1 mouse cellular context compared by ENCODE assay signal in genomic region chr6:128437288-128437687, GRCm38 (mm10).
TF ChIP-seq lines count a peak whose summit lies in the region.

No protein-coding gene starts in this region.

TF ChIP-seq in MEL, 35 proteins besides CTCF, POLR2A, EP300 and RAD21 (continued from another document):
- TF ChIP-seq HCFC1 (IDR thresholded peaks at IDR 0.05; ENCODE audit: low read depth, low read length) (no peak), KAT2A (conservative IDR thresholded peaks at IDR 0.05; ENCODE audit: low read depth, low read length) (no peak), RCOR1 (IDR thresholded peaks at IDR 0.05; ENCODE audit: low read depth, low read length) (0 out of 2 replicates have a peak, but pooled peaks have one; percentile 8), JUND (IDR thresholded peaks at IDR 0.05; ENCODE audit: low read depth, low read length) (no peak), TBP (IDR thresholded peaks at IDR 0.05; ENCODE audit: low read depth, low read length) (0 out of 2 replicates have a peak, but pooled peaks have one; percentile 41), BHLHE40 (IDR thresholded peaks at IDR 0.05; ENCODE audit: borderline replicate concordance, low read depth, low read length) (no peak), POLR2AphosphoS5 (IDR thresholded peaks at IDR 0.05; ENCODE audit: borderline replicate concordance, low read depth, low read length) (no peak), ZMIZ1 (IDR thresholded peaks at IDR 0.05; ENCODE audit: low read depth, low read length) (no peak), MYC (IDR thresholded peaks at IDR 0.05; ENCODE audit: low read depth, low read length) (peak; percentile 74), CHD2 (IDR thresholded peaks at IDR 0.05; ENCODE audit: low read length) (no peak), ZNF384 (IDR thresholded peaks at IDR 0.05; ENCODE audit: low read depth, low read length) (no peak), ZC3H11A (IDR thresholded peaks at IDR 0.05; ENCODE audit: low read depth, low read length) (no peak), MAFK (IDR thresholded peaks at IDR 0.05; ENCODE audit: borderline replicate concordance, low read depth, low read length) (no peak), TCF12 (IDR thresholded peaks at IDR 0.05; ENCODE audit: low read depth, low read length) (no peak), SIN3A (IDR thresholded peaks at IDR 0.05; ENCODE audit: low read length) (peak; percentile 48), MYB (IDR thresholded peaks at IDR 0.05; ENCODE audit: low read depth, low read length) (no peak), NELFE (IDR thresholded peaks at IDR 0.05; ENCODE audit: low read depth, low read length) (peak; percentile 29; the same call in 1 of the 2 replicates), GABPA (IDR thresholded peaks at IDR 0.05; ENCODE audit: low read depth, low read length) (no peak), NRF1 (IDR thresholded peaks at IDR 0.05; ENCODE audit: insufficient read depth, low read depth, low read length, poor library complexity, severe bottlenecking) (0 out of 2 replicates have a peak, but pooled peaks have one; percentile 1)
